Mouse (Mus musculus) hindbrain, embryonic 12.5 days (tissue): ENCODE data around the gene Lrp4. TPM values are rescaled to one million over a fixed set of nuclear protein-coding genes. Genes with fewer than 3 reads are reported as not detected.

Source experiments
- ATAC-seq: fragments of 200-750 bp; cut with Nextera tagmentation; 2 replicates; pipeline ENCODE4 v1.8.0; 2017; ENCODE audit warnings: moderate TSS enrichment; ENCODE audit not compliant: low FRiP score
- H3K27ac ChIP-seq: fragments of 300-500 bp; sonication (generic); 2 replicates; pipeline ENCODE4 v1.5.1; 2016; ENCODE audit warnings: mild to moderate bottlenecking
- H3K27me3 ChIP-seq: fragments of 300-500 bp; sonication (generic); 2 replicates; pipeline ENCODE4 v1.6.1; 2016; ENCODE audit warnings: mild to moderate bottlenecking
- H3K36me3 ChIP-seq: fragments of 300-500 bp; sonication (generic); 2 replicates; pipeline ENCODE4 v1.6.1; 2016; ENCODE audit warnings: mild to moderate bottlenecking
- H3K4me1 ChIP-seq: fragments of 300-500 bp; sonication (generic); 2 replicates; pipeline ENCODE4 v1.6.1; 2016
- H3K4me2 ChIP-seq: fragments of 300-500 bp; sonication (generic); replicated peaks from 2 replicates; pipeline ENCODE4 v1.6.1; 2016; ENCODE audit warnings: mild to moderate bottlenecking
- H3K4me3 ChIP-seq: fragments of 300-500 bp; sonication (generic); 2 replicates; pipeline ENCODE4 v1.5.1; 2016; ENCODE audit warnings: mild to moderate bottlenecking
- H3K9ac ChIP-seq: fragments of 300-500 bp; sonication (generic); 2 replicates; pipeline ENCODE4 v1.6.1; 2016; ENCODE audit warnings: mild to moderate bottlenecking, moderate library complexity
- H3K9me3 ChIP-seq: fragments of 300-500 bp; sonication (generic); replicated peaks from 2 replicates; pipeline ENCODE4 v1.6.1; 2016; ENCODE audit warnings: mild to moderate bottlenecking
- WGBS: fragments of 180-500 bp; shearing (Covaris S2); methylation state at CpG from one replicate; pipeline ENCODE4 v1.1.7; 2016; 5-methylcytosine and 5-hydroxymethylcytosine counted together
- polyA plus RNA-seq: library from polyadenylated mRNA; unstranded; fragments of >200 nt; fragmentation: Nextera tagmentation; extraction: Ambion mirVana; gene quantifications from 2 replicates; pipeline ENCODE4 v1.2.1, GENCODE M21; 2016

The Lrp4 gene
- 5.8 and 6.4 TPM in 2 replicates for polyA plus RNA-seq

DNA sequence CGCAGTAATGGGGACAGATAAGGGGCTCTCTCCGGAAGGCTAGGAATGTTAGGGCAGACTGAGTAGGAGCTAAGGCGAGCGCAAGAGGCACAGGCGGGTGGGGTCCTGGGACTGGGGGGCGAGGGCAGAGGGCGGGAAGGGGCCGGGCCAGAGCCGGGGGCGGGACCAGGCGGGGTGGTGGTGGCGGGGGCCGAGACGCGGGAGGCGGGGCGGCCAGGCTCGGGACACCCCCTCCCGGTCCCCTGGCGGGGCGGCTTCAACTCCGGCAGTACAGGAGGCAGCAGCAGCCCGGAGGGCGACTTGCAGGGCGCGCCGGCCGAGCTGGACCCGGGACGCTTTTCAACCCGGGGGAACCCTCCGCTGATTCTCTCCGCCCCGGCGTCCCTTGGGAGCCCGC lies at the start of gene Lrp4:
TSS of gene Lrp4 (plus strand) at position 253 of the 397 bp plus-strand sequence.
- 1% methylated on average over 28 of the region's 36 CpGs for WGBS

DNA sequence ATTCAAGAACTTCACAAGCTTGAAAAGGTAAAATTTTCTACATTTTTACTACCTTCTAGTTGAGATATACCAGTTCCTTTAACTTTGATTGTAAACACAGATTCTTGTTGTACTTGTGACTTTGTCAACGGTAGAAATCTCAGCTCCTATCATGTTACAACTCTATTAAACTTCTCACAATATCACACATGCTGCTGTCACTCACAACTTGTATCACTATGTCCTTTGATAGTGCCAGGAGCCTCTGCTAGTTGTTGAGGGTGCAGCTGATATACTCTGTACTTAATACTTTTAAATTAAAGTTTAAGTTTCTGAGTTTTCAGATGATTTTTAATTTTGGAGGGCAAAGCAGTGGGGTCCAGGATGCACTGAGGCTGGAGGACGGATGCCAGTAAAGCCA lies 49.3 kb upstream of the Lrp4 start:
- Histone ChIP-seq H3K4me2 (no peak overlapping the region), H3K27ac (no peak overlapping the region), H3K9ac (no peak overlapping the region), H3K4me3 (no peak overlapping the region), H3K4me1 (peaks cover 3% of the 10 kb centered on the region; the same call in 1 of the 2 replicates), H3K9me3 (no peaks in the 10 kb centered on the region), H3K36me3 (no peaks in the 10 kb centered on the region), H3K27me3 (no peaks in the 10 kb centered on the region)
- no peak for ATAC-seq
- WGBS = 85% methylated on average over 2 of the region's 2 CpGs

More for the DNA sequence above, at the start of gene Lrp4:
- H3K27me3 ChIP-seq = no peaks in the 10 kb centered on the region
- H3K36me3 ChIP-seq = no peaks in the 10 kb centered on the region
- peak within 1 kb of the TSS; percentile 96 for H3K4me2 ChIP-seq
- H3K27ac ChIP-seq = peak within 1 kb of the TSS; percentile 86
- H3K9me3 ChIP-seq = no peaks in the 10 kb centered on the region
- peak within 1 kb of the TSS; percentile 74 for H3K4me3 ChIP-seq
- peak; percentile 72 for ATAC-seq
- H3K4me1 ChIP-seq = peaks cover 32% of the 10 kb centered on the region
- H3K9ac ChIP-seq = peak within 1 kb of the TSS; percentile 83

DNA sequence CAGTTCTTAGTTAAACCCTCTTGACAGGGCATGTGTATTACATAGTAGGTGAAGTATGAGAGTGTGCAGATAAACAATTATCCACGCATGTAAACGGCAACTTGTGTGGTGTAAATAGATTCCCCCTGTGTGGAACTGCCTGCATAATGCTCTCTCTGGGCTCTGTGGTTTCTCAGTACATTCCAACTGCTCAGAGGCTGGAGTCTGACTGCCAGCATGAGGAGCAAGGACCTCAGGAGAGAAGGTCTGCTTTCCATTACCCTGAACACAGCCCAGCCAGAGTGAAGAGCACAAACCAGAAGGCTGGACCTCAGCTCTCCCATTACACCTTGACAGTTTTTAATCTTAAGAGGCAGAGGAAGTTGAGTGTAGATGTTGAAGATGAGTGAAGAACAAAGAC lies 45.8 kb upstream of the Lrp4 start:
- Histone ChIP-seq H3K36me3 (no peaks in the 10 kb centered on the region), H3K4me2 (no peak overlapping the region), H3K9me3 (no peaks in the 10 kb centered on the region), H3K27me3 (no peaks in the 10 kb centered on the region), H3K4me1 (peaks cover 3% of the 10 kb centered on the region; the same call in 1 of the 2 replicates), H3K9ac (no peak overlapping the region), H3K4me3 (no peak overlapping the region), H3K27ac (peak overlapping the region; percentile 44; the same call in 1 of the 2 replicates)
- 61% methylated on average over 2 of the region's 2 CpGs for WGBS
- ATAC-seq = no peak

DNA sequence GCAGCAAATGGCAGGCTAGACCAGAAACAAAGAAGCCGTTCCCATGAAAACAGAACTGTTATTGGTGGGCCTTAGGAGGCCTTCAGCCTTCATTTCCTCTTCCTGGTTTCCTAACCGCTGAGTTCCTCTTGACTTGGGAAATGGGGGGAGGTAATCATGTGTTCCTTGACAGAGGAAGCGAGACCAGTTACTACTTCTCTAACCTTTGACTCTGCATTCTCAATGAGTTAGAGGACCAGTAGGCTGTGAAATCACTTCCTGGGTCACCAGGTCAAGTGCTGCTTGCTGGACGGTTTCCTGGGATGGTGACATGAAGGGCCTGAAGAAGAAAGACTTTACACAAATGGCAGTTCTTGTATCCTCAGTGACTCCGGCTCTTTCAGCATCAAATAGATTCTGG lies 45.0 kb upstream of the Lrp4 start:
- Histone ChIP-seq H3K27ac (no peak overlapping the region), H3K36me3 (no peaks in the 10 kb centered on the region), H3K27me3 (no peaks in the 10 kb centered on the region), H3K4me2 (no peak overlapping the region), H3K9me3 (no peaks in the 10 kb centered on the region), H3K9ac (no peak overlapping the region), H3K4me1 (peaks cover 3% of the 10 kb centered on the region; the same call in 1 of the 2 replicates), H3K4me3 (no peak overlapping the region)
- no peak for ATAC-seq
- 54% methylated on average over 5 of the region's 5 CpGs for WGBS

DNA sequence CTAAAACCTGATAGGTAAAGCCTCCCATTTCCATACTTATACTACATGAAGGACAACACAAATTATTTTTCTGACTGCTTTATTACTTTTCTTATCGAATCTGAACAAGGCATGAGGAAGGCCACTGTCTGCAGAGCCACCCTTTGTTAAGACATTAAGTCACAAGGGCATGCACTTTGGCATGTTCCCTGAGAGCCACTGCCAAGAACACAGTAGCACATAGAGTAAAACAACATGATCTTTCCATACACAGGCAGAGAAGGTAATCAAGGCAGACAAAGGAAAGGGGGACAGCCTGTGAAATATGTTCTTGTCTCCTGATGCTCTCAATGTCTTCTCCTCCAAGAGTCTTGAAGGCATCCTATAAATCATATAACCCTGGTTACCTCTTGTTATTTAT lies 43.5 kb upstream of the Lrp4 start:
- ATAC-seq = no peak
- H3K36me3 ChIP-seq = no peaks in the 10 kb centered on the region
- peaks cover 3% of the 10 kb centered on the region; the same call in 1 of the 2 replicates for H3K4me1 ChIP-seq
- H3K27me3 ChIP-seq = no peaks in the 10 kb centered on the region
- H3K4me3 ChIP-seq = no peak overlapping the region
- WGBS = 92% methylated on average over 1 of the region's 1 CpGs
- no peak overlapping the region for H3K4me2 ChIP-seq
- no peak overlapping the region for H3K27ac ChIP-seq
- no peak overlapping the region for H3K9ac ChIP-seq
- no peaks in the 10 kb centered on the region for H3K9me3 ChIP-seq

DNA sequence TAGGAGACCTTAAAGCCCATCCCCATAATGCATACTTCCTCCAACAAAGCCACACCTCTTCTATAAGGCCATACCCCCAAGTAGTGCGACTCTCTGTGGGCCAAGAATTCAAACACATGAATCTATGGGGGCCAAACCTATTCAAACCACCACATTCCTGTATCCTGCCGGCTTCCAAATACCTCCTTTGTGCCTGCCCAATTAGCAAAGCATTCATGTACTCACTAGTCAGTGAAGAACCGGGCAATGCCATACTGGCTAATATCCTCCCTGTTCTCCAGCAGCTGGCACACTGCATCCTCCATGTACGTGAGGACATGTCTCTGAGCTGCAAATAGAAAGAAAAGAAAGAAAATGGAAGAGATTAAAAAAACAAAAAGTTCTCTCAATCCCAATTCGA lies 35.7 kb upstream of the Lrp4 start:
- no peak overlapping the region for H3K27ac ChIP-seq
- no peak overlapping the region for H3K4me2 ChIP-seq
- H3K9ac ChIP-seq = no peak overlapping the region
- no peak for ATAC-seq
- no peaks in the 10 kb centered on the region for H3K27me3 ChIP-seq
- no peaks in the 10 kb centered on the region for H3K9me3 ChIP-seq
- WGBS = 78% methylated on average over 5 of the region's 5 CpGs
- no peak overlapping the region for H3K4me3 ChIP-seq
- H3K36me3 ChIP-seq = peaks cover 7% of the 10 kb centered on the region; the same call in 1 of the 2 replicates
- 0 out of 2 replicates have a peak, but pooled peaks cover 4% of the 10 kb centered on the region for H3K4me1 ChIP-seq

DNA sequence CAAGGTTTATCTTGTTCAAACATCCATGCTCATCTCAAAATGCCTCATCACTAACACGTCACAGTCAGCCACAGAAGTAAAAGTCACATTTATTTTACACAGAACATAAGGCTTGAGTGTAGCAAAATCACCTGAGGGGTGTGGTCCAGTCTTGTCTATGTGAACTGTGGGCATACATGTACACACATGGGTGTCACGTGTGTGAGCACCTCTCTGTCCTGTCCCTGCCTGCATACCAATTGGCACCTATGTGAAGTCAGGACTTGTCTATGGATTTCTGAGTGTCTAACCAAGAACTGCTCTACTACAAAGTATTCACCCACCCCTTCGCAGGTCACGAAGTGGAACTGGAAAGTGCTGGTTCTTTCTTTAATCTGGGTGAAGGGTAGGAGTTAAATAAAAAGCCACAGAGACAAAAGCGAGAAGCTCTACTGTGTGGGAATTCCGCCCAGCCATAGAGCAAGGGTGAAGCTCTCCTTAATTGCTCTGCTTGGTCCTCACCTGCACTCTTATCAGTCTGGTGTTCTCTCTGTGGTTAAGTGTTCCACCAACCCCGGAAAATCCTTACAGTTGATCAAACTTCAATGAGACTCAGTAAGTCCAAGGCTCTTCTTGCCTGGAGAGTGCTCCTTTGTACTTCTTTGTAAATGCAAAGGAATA lies 33.1 kb upstream of the Lrp4 start:
- Histone ChIP-seq H3K27me3 (no peaks in the 10 kb centered on the region), H3K4me2 (no peak overlapping the region), H3K36me3 (peaks cover 7% of the 10 kb centered on the region; the same call in 1 of the 2 replicates), H3K9ac (no peak overlapping the region), H3K4me1 (peaks cover 8% of the 10 kb centered on the region), H3K4me3 (no peak overlapping the region), H3K27ac (no peak overlapping the region), H3K9me3 (no peaks in the 10 kb centered on the region)
- ATAC-seq = no peak
- 86% methylated on average over 7 of the region's 7 CpGs for WGBS

DNA sequence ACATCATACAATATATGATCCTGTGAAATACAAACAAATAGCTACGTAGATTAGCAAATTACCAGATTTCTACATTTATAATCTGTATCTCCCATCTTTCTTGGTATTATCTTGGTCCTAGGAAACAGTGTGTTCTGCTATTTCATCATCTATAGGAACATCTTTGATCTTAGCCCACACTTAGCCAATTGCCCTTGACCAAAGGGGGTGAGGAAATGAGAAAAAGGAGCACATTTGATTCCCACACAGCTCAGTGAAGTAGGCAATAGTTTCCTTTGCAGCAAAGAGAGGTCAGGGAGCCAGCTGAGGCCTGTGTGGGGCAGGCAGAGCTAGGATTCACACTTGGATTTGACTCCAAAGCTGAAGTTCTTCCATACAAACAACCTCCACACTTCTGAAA lies 31.0 kb upstream of the Lrp4 start:
- no peak overlapping the region for H3K4me3 ChIP-seq
- no peak overlapping the region for H3K4me2 ChIP-seq
- no peak overlapping the region for H3K27ac ChIP-seq
- no peak for ATAC-seq
- H3K36me3 ChIP-seq = peaks cover 5% of the 10 kb centered on the region; the same call in 1 of the 2 replicates
- no peak overlapping the region for H3K9ac ChIP-seq
- no peaks in the 10 kb centered on the region for H3K9me3 ChIP-seq
- WGBS = 93% methylated on average over 1 of the region's 1 CpGs
- H3K4me1 ChIP-seq = peaks cover 27% of the 10 kb centered on the region
- no peaks in the 10 kb centered on the region for H3K27me3 ChIP-seq

DNA sequence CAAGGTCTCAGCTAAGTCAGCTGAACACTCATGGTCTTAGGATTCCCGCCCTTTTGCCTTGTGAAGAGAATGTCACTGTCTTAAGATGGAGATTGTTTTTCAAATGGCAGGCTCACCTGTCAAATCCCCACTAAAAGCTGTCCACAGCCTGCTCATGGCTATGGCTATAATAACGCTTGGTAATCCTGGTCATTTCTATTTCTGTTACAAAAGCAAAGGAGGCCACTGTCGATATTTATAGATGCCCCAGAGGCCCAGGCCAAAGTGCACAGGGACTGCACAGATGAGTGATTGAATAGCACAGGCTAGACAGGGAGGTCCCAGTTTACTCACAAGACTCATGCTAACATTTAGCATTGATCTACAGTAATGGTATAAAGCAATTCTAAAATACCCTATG lies 28.2 kb upstream of the Lrp4 start:
- no peak overlapping the region for H3K4me2 ChIP-seq
- no peak overlapping the region for H3K9ac ChIP-seq
- no peaks in the 10 kb centered on the region for H3K27me3 ChIP-seq
- H3K9me3 ChIP-seq = no peaks in the 10 kb centered on the region
- no peak for ATAC-seq
- WGBS = 78% methylated on average over 3 of the region's 3 CpGs
- H3K27ac ChIP-seq = peak overlapping the region; percentile 67
- peaks cover 28% of the 10 kb centered on the region for H3K4me1 ChIP-seq
- H3K4me3 ChIP-seq = no peak overlapping the region
- no peaks in the 10 kb centered on the region for H3K36me3 ChIP-seq

DNA sequence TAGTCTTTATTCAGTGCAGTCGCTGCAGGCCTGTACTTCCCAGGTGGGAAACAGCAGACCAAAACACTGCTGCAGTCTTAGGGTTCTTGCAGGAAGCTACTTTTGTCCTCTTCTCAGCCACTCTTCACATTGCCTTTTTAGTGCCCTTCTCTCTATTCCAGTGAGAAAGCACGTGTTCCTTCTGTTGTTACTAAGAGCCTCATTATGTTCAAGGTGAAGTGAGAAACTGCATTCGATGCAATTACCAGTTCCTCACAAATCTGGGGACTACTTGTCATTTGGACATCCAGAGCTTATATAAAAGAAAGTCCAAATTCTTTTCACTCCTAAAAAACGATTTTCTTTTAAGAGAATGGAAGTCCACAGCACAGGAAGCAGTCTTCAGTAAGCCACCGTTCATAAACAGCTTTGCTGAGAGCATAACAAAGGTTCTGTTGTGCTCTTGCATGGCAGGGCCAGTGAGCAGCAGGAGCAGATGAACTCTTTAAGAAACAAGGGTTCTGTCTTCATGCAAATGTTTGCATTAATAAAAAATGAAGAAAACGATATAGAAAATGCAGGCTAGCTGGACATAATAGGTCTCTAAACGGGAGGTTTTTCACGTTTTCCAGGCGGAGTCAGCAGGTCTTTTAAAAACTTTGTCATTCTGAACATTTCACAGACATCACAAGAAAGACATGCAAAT lies 27.3 kb upstream of the Lrp4 start:
- peak; percentile 76 for ATAC-seq
- Histone ChIP-seq H3K27ac (peak overlapping the region; percentile 67), H3K27me3 (no peaks in the 10 kb centered on the region), H3K36me3 (no peaks in the 10 kb centered on the region), H3K4me3 (no peak overlapping the region), H3K4me1 (peaks cover 28% of the 10 kb centered on the region), H3K9ac (no peak overlapping the region), H3K4me2 (peak overlapping the region; percentile 36), H3K9me3 (no peaks in the 10 kb centered on the region)
- 16% methylated on average over 9 of the region's 9 CpGs for WGBS

DNA sequence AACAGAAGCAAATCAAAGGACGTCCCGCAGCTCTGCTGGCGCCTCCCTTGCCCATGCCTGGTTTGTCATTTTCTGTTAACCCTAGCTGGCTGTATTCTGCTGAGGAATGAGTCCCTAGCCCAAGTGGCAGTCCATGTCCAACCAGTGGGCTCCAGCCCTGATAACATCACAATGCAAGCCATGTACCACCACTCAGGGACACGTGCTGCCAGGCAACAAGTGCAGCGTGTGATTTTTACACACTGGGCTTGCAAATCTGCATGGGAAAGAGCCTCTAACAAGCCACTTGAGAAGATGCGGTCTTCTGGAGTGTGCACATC lies 26.8 kb upstream of the Lrp4 start:
- Histone ChIP-seq H3K4me1 (peaks cover 28% of the 10 kb centered on the region), H3K4me2 (peak overlapping the region; percentile 36), H3K36me3 (no peaks in the 10 kb centered on the region), H3K9ac (no peak overlapping the region), H3K4me3 (no peak overlapping the region), H3K27me3 (no peaks in the 10 kb centered on the region), H3K27ac (peak overlapping the region; percentile 67), H3K9me3 (no peaks in the 10 kb centered on the region)
- WGBS = 29% methylated on average over 6 of the region's 6 CpGs
- ATAC-seq = peak; percentile 88

DNA sequence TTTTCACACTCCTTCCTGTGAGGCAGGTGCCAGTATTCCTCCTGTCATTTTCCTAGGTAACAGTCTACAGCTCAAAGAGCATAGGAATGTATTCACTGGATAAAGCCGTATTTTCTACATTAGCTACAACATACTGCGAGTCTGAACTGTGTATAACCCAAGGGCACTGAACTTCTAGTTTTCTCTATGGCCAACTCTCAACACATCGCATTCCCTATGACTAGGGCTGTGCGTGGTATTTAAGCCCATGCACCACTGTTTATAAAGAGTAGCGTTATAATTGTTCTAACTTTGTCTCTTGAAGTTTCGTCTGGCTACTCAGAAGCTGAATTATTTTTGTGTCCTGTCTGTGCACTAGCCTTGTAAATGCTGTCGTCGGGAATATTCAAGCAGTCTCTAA lies 20.6 kb upstream of the Lrp4 start:
- 80% methylated on average over 8 of the region's 8 CpGs for WGBS
- no peak overlapping the region for H3K4me2 ChIP-seq

More for the DNA sequence above, 20.6 kb upstream of the Lrp4 start:
- no peaks in the 10 kb centered on the region for H3K9me3 ChIP-seq
- no peaks in the 10 kb centered on the region for H3K27me3 ChIP-seq
- H3K4me3 ChIP-seq = no peak overlapping the region
- H3K36me3 ChIP-seq = 0 out of 2 replicates have a peak, but pooled peaks cover 3% of the 10 kb centered on the region
- H3K27ac ChIP-seq = no peak overlapping the region
- no peak overlapping the region for H3K9ac ChIP-seq
- no peaks in the 10 kb centered on the region for H3K4me1 ChIP-seq
- ATAC-seq = no peak
